Mouse (Mus musculus) cerebellum, adult 2 months (tissue): Measurements from ENCODE around the gene Olfr429. TPM values are rescaled to one million over a fixed set of nuclear protein-coding genes. Genes with fewer than 3 reads are reported as not detected.

Source experiments
- DNase-seq, 2 experiments: peaks; one replicate each; pipeline ENCODE4 v3.0.0; 2021
- H3K27ac ChIP-seq: fragments of 200-500 bp; 2 replicates; pipeline ENCODE4 v1.5.1; 2012; ENCODE audit warnings: low read length, control low read depth, inconsistent platforms; ENCODE audit not compliant: insufficient read depth
- H3K27me3 ChIP-seq: fragments of 200-500 bp; 2 replicates; pipeline ENCODE4 v1.6.1; 2012; ENCODE audit warnings: inconsistent platforms, mild to moderate bottlenecking, low read length, moderate library complexity; ENCODE audit not compliant: control insufficient read depth, insufficient read depth
- H3K4me1 ChIP-seq: fragments of 200-500 bp; 2 replicates; pipeline ENCODE4 v1.6.1; 2011; ENCODE audit warnings: low read length; ENCODE audit not compliant: control insufficient read depth, insufficient read depth
- H3K4me3 ChIP-seq: fragments of 200-500 bp; replicated peaks from 2 replicates; pipeline ENCODE3; 2011; ENCODE audit warnings: mild to moderate bottlenecking, low read depth, low read length, control low read depth; ENCODE audit not compliant: insufficient read depth
- CTCF ChIP-seq: fragments of 200-500 bp; IDR thresholded peaks from 2 replicates; pipeline ENCODE4 v1.5.1; 2011; ENCODE audit warnings: low read depth, mild to moderate bottlenecking, control low read depth, low read length, moderate library complexity, borderline replicate concordance; ENCODE audit not compliant: insufficient read depth
- POLR2A ChIP-seq: fragments of 200-500 bp; IDR thresholded peaks from 2 replicates; pipeline ENCODE4 v1.6.1; 2011; ENCODE audit warnings: low read length, control low read depth, borderline replicate concordance; ENCODE audit not compliant: insufficient read depth
- WGBS: fragments of 180-500 bp; shearing (Covaris S2); methylation state at CpG from one replicate; pipeline ENCODE4 v1.1.7; 2018; 5-methylcytosine and 5-hydroxymethylcytosine counted together
- polyA plus RNA-seq: library from polyadenylated mRNA; depleted of rRNA; stranded (reverse); fragments of >200 nt; gene quantifications from 2 replicates; pipeline ENCODE4 v1.2.3, GENCODE M21; 2012

Olfr429 gene
- polyA plus RNA-seq, 1 experiment = not detected

- H3K4me1 ChIP-seq = no peaks in the 10 kb centered on the region
- no peak for TF ChIP-seq POLR2A
- no peak for TF ChIP-seq CTCF
- no peaks in the 10 kb centered on the region for H3K27me3 ChIP-seq
- no peak for DNase-seq
- H3K27ac ChIP-seq = no peak overlapping the region
- 90% methylated on average over 4 of the region's 4 CpGs for WGBS
- no peak overlapping the region for H3K4me3 ChIP-seq
Measured at GRCm38 (mm10) chr1:174050532-174050931, 33.6 kb upstream of the Olfr429 start.

DNA sequence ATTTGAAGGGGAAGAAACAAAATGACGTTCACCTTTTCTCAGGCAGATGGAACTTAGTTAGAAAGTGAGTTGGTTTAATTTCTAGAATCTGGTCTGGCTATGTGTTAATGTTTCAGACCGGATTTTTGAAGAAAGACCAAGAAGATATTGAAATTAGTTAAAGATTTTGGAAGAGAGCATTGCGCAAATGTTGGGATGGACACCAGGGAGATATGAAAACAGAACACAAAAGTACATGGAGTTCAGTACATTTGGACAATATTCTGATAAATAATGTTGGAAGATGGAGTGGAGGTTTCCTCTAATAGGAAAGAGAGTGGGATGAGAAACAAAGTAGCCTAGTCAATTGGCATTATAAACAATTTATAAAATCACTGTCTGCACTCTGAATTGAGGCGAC is 32.6 kb upstream of the Olfr429 start:
- H3K27me3 ChIP-seq = no peaks in the 10 kb centered on the region
- no peak for TF ChIP-seq CTCF
- no peak for TF ChIP-seq POLR2A
- DNase-seq = no peak
- 92% methylated on average over 4 of the region's 4 CpGs for WGBS
- H3K4me1 ChIP-seq = no peaks in the 10 kb centered on the region
- no peak overlapping the region for H3K27ac ChIP-seq
- no peak overlapping the region for H3K4me3 ChIP-seq

DNA sequence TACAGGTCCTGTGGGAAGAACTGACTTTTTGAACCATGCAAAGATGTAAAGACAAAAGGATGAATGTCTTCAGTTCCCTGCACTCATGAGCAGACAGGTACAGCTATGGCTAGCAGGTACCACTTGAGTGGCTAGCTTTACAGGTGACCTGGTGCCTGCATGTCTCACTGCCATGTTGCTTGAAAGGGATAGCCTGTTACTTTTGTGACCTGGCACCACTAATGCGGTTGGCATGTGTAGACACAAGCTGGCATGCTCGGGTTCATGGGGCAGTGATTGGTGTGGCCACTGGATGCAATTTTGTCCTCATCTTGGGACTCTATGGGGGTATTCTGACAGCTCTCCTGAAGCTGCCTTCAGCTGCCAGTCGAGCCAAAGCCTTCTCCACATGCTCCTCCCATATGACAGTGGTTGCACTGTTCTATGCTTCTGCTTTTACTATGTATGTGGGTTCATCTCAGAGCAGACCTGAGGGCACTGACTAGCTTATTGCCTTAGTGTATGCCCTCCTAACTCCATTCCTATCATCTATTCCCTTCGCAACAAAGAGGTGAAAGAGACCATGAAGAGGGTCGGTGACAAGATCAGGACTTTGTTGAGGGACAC is 32.1 kb upstream of the Olfr429 start:
- Histone ChIP-seq H3K27me3 (no peaks in the 10 kb centered on the region), H3K4me3 (no peak overlapping the region), H3K4me1 (no peaks in the 10 kb centered on the region), H3K27ac (no peak overlapping the region)
- no peak for DNase-seq
- 81% methylated on average over 5 of the region's 5 CpGs for WGBS
- no peak for TF ChIP-seq CTCF
- TF ChIP-seq POLR2A = no peak

DNA sequence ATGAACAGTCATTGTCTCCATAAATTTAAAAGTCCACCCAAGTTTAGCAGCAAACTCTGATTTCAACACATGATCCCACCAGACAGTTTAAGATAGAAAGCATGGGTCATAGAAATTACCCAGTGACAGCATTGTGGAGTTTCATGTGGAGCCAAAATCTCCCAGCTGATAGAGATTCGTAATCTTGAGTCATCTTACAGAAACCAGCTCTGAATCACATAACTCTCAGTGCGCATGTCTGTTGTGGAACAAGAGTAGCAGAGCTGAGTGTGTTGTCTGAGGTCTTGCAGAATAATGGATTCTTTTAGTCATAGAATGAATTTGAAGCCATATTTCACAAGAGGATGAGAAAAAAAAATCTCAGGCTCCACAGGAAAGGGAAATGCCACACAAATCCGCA is 31.1 kb upstream of the Olfr429 start:
- no peak for DNase-seq
- Histone ChIP-seq H3K27ac (no peak overlapping the region), H3K27me3 (no peaks in the 10 kb centered on the region), H3K4me3 (no peak overlapping the region), H3K4me1 (no peaks in the 10 kb centered on the region)
- 82% methylated on average over 3 of the region's 3 CpGs for WGBS
- no peak for TF ChIP-seq CTCF
- no peak for TF ChIP-seq POLR2A

- H3K27me3 ChIP-seq = no peaks in the 10 kb centered on the region
- H3K4me1 ChIP-seq = no peaks in the 10 kb centered on the region
- no peak for DNase-seq
- 87% methylated on average over 2 of the region's 2 CpGs for WGBS
- TF ChIP-seq POLR2A (no peak), CTCF (no peak)
- no peak overlapping the region for H3K27ac ChIP-seq
- no peak overlapping the region for H3K4me3 ChIP-seq
Measured at GRCm38 (mm10) chr1:174055248-174055647, 28.9 kb upstream of the Olfr429 start.

DNA sequence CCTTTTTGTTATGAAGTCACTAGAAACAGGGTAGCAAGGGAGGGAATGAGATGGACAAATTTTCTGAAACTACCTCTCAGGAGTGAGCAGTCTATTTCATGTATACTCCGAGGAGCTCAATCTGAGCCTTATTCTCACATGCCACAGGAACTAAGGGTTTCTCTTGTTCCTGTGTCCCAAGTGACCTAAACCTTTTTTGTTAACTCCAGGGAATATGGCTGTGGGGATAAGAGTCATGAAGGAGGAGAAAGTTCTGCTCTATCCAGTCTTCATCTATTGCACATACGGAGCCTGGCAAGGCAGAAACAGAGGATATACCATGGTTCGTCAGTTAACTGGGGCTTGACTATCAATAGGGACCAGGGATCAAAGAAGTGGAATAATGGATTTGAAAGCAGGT is 17.8 kb upstream of the Olfr429 start, which contains the start of gene Olfr430:
TSS of gene Olfr430 (plus strand) at position 301 of the 400 bp plus-strand sequence.
- 91% methylated on average over 3 of the region's 3 CpGs for WGBS
- TF ChIP-seq CTCF = no peak
- no peak for TF ChIP-seq POLR2A
- H3K4me3 ChIP-seq = no peak within 1 kb of the TSS
- H3K27ac ChIP-seq = no peak within 1 kb of the TSS
- H3K4me1 ChIP-seq = no peaks in the 10 kb centered on the region
- no peak for DNase-seq
- no peaks in the 10 kb centered on the region for H3K27me3 ChIP-seq

DNA sequence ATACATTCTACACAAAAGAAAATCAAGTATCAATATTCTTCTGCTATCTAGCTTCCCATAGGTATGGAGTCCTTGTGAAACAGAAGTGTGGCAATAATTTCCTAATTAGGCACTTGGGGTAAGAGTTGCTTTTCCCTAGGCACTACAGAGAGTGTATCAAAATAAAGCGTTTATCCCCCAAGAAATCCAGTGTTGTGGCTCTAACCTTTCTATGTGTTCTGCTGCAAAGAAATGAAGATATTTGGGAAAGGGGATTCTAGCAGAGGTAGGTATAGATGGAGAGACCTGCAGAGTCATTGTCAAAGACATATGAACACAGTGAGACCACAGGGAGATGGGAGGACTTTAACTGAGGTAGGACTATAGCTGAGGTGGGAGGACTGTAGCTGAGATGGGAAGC is 12.5 kb downstream of the Olfr429 start, which contains the start of gene Olfr427:
TSS of gene Olfr427 (plus strand) at position 301 of the 400 bp plus-strand sequence.
- no peak within 1 kb of the TSS for H3K4me3 ChIP-seq
- TF ChIP-seq POLR2A (no peak), CTCF (no peak)
- no peaks in the 10 kb centered on the region for H3K27me3 ChIP-seq
- no peak within 1 kb of the TSS for H3K27ac ChIP-seq
- H3K4me1 ChIP-seq = no peaks in the 10 kb centered on the region
- WGBS = 96% methylated on average over 1 of the region's 1 CpGs
- no peak for DNase-seq

- TF ChIP-seq CTCF = no peak
- TF ChIP-seq POLR2A = no peak
- Histone ChIP-seq H3K27ac (no peak overlapping the region), H3K27me3 (no peaks in the 10 kb centered on the region), H3K4me1 (no peaks in the 10 kb centered on the region), H3K4me3 (no peak overlapping the region)
- DNase-seq = no peak
- 68% methylated on average over 2 of the region's 2 CpGs for WGBS
Measured at GRCm38 (mm10) chr1:174103735-174104134, 19.6 kb downstream of the Olfr429 start.
